Comparison of ENCODE assay signal across 8 mouse cellular contexts in the genomic region with DNA sequence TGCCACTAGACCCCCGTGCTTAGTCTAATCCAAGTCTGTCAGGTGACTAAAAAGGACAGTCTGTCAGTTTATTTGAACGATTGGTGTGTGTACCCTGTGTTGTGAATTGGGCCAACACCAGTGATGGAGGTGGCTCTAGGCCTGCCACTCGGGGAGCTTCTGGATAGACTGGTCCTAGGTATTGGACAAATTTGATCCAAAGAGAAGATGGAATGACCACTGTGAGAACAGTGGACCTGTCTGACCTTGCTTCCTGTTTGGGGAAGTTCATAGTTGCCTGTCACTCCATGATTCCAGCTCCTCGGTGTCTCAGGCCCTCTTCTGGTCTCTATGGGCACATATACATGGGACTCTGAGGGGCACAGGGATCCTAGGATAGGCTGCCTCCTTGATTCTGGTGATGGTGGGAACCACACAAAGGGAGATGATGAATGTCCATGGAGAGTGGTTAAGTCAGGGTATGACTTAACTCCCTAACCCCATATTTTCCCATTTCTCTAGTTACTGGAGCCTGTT. TPM values are rescaled to one million over a fixed set of nuclear protein-coding genes. Genes with fewer than 3 reads are reported as not detected.
DNase-seq lines count a peak whose midpoint lies in the region; ATAC-seq and TF ChIP-seq lines count a peak whose summit lies in the region.

No protein-coding gene starts in this region.

- WGBS in cerebellum, adult 2 months: 28% methylated on average over 4 of the region's 4 CpGs
- 47% methylated on average over 4 of the region's 4 CpGs for WGBS in forebrain, postnatal 0 days
- 7% methylated on average over 4 of the region's 4 CpGs for WGBS in liver, embryonic 15.5 days (ENCODE audit: insufficient replicate concordance)
- WGBS in thymus, adult 2 months: 17% methylated on average over 4 of the region's 4 CpGs

- no peak for TF ChIP-seq EP300 in CH12.LX (IDR thresholded peaks at IDR 0.05; ENCODE audit: low read length)

- in situ Hi-C loops in CH12.LX (cut with MboI; ENCODE audit: low pct_ligation_motif_present, low pct_unique_long_range_greater_than_20kb, low sequenced_read_pairs): no loop called here

- H3K4me1 ChIP-seq in cerebellum, adult 2 months (ENCODE audit: control insufficient read depth, insufficient read depth, low read length): peaks cover 5% of the 10 kb centered on the region; the same call in 1 of the 2 replicates
- peaks cover 12 to 36% of the 10 kb centered on the region in 2 experiments for H3K4me1 ChIP-seq in CH12.LX (ENCODE audit: control insufficient read depth in 1 of 2, insufficient read depth in 2 of 2)
- H3K4me1 ChIP-seq in forebrain, postnatal 0 days (ENCODE audit: insufficient read depth): peaks cover 15% of the 10 kb centered on the region
- peaks cover 33% of the 10 kb centered on the region for H3K4me1 ChIP-seq in liver, embryonic 15.5 days (replicated peaks)
- H3K4me1 ChIP-seq in thymus, adult 2 months (replicated peaks; ENCODE audit: control insufficient read depth, insufficient read depth, low read length): peaks cover 16% of the 10 kb centered on the region

- H3K9ac ChIP-seq in CH12.LX (ENCODE audit: insufficient read depth, low read depth): peak overlapping the region; percentile 99
- H3K9ac ChIP-seq in forebrain, postnatal 0 days: peak overlapping the region; percentile 99
- H3K9ac ChIP-seq in liver, embryonic 15.5 days: peak overlapping the region; percentile 91

- peaks cover 17% of the 10 kb centered on the region for H3K79me2 ChIP-seq in CH12.LX (replicated peaks; ENCODE audit: control insufficient read depth, extremely low read depth, insufficient read depth, poor library complexity, severe bottlenecking)

- no peak for ATAC-seq in forebrain, postnatal 0 days
- ATAC-seq in liver, embryonic 15.5 days (ENCODE audit: insufficient read depth): no peak

- dilution Hi-C loops in CH12.LX (cut with MboI; ENCODE audit: extremely low pct_ligation_motif_present, extremely low pct_unique_long_range_greater_than_20kb, low sequenced_read_pairs): no loop called here

- no peaks in the 10 kb centered on the region for H3K27me3 ChIP-seq in cerebellum, adult 2 months (ENCODE audit: control insufficient read depth, insufficient read depth, low read length)
- no peaks in the 10 kb centered on the region for H3K27me3 ChIP-seq in CH12.LX (replicated peaks)
- no peaks in the 10 kb centered on the region for H3K27me3 ChIP-seq in forebrain, postnatal 0 days (ENCODE audit: insufficient read depth, low read length)
- H3K27me3 ChIP-seq in liver, embryonic 15.5 days: no peaks in the 10 kb centered on the region
- H3K27me3 ChIP-seq in thymus, adult 2 months (ENCODE audit: control insufficient read depth, insufficient read depth, low read length): no peaks in the 10 kb centered on the region

- H3K4me2 ChIP-seq in CH12.LX (ENCODE audit: insufficient read depth, low read depth, poor library complexity, severe bottlenecking): peak overlapping the region; percentile 85
- H3K4me2 ChIP-seq in forebrain, postnatal 0 days (ENCODE audit: low read depth): peak overlapping the region; percentile 84
- peak overlapping the region; percentile 90 for H3K4me2 ChIP-seq in liver, embryonic 15.5 days

- no peak overlapping the region for H3K27ac ChIP-seq in cerebellum, adult 2 months (ENCODE audit: insufficient read depth, low read length)
- H3K27ac ChIP-seq in CH12.LX (ENCODE audit: insufficient read depth, low read depth): no peak overlapping the region; the same call in 1 of the 2 replicates
- H3K27ac ChIP-seq in forebrain, postnatal 0 days (ENCODE audit: low read depth, low read length): no peak overlapping the region
- peak overlapping the region; percentile 52 for H3K27ac ChIP-seq in liver, embryonic 15.5 days (replicated peaks)
- H3K27ac ChIP-seq in thymus, adult 2 months (ENCODE audit: control insufficient read depth, insufficient read depth, low read length): no peak overlapping the region

- peak overlapping the region; percentile 37 for H3K4me3 ChIP-seq in cerebellum, adult 2 months (replicated peaks; ENCODE audit: insufficient read depth, low read depth, low read length)
- peak overlapping the region; percentile 70 to 99 (median 72) for H3K4me3 ChIP-seq in CH12.LX (replicated peaks in 1 of 3; ENCODE audit: low read depth in 2 of 3, low read length in 2 of 3, poor library complexity in 1 of 3)
- peak overlapping the region; percentile 78 for H3K4me3 ChIP-seq in forebrain, postnatal 0 days (ENCODE audit: low read depth, low read length)
- H3K4me3 ChIP-seq in liver, embryonic 15.5 days (replicated peaks): peak overlapping the region; percentile 82
- no peak overlapping the region; the same call in 1 of the 2 replicates for H3K4me3 ChIP-seq in thymus, adult 2 months (ENCODE audit: control insufficient read depth, insufficient read depth, low read length)

- no peak for TF ChIP-seq CTCF in cerebellum, adult 2 months (IDR thresholded peaks at IDR 0.05; ENCODE audit: borderline replicate concordance, insufficient read depth, low read depth, low read length)
- TF ChIP-seq CTCF in CH12.LX (conservative IDR thresholded peaks at IDR 0.05 in 1 of 2, IDR thresholded peaks at IDR 0.05 in 1 of 2; ENCODE audit: low read depth in 2 of 2, low read length in 2 of 2): no peak
- TF ChIP-seq CTCF in forebrain, postnatal 0 days (IDR thresholded peaks at IDR 0.05; ENCODE audit: low read depth): no peak
- no peak for TF ChIP-seq CTCF in thymus, adult 2 months (IDR thresholded peaks at IDR 0.05; ENCODE audit: borderline replicate concordance, control insufficient read depth, extremely low read depth, insufficient read depth, low read length, poor library complexity)

- no peak for TF ChIP-seq RAD21 in CH12.LX (IDR thresholded peaks at IDR 0.05; ENCODE audit: low read depth, low read length)

- no peak for TF ChIP-seq POLR2A in cerebellum, adult 2 months (IDR thresholded peaks at IDR 0.05; ENCODE audit: borderline replicate concordance, insufficient read depth, low read length)
- TF ChIP-seq POLR2A in CH12.LX (IDR thresholded peaks at IDR 0.05; ENCODE audit: low read depth, low read length): no peak; the same call in 1 of the 2 replicates
- no peak for TF ChIP-seq POLR2A in thymus, adult 2 months (IDR thresholded peaks at IDR 0.05; ENCODE audit: control insufficient read depth, extremely low read depth, insufficient read depth, low read length, poor library complexity)

- DNase-seq in cerebellum, adult 2 months: no peak
- no peak for DNase-seq in cerebellum, adult 8-10 months
- no peak for DNase-seq in CH12.LX (ENCODE audit: extremely low read depth)
- no peak for DNase-seq in forebrain, postnatal 0 days
- no peak for DNase-seq in thymus, adult 2 months
- DNase-seq in embryo, embryonic 10 days (ENCODE audit: low spot score): no peak
- DNase-seq in spleen, adult 12 weeks (ENCODE audit: low spot score): no peak

- H3K9me3 ChIP-seq in CH12.LX (replicated peaks; ENCODE audit: low read length): no peaks in the 10 kb centered on the region
- no peaks in the 10 kb centered on the region for H3K9me3 ChIP-seq in forebrain, postnatal 0 days (ENCODE audit: low read length)
- no peaks in the 10 kb centered on the region for H3K9me3 ChIP-seq in liver, embryonic 15.5 days (replicated peaks)

- H3K36me3 ChIP-seq in CH12.LX (replicated peaks in 1 of 2; ENCODE audit: control insufficient read depth in 1 of 2, insufficient read depth in 1 of 2, low read length in 1 of 2): peaks cover 31 to 37% of the 10 kb centered on the region in 2 experiments
- peaks cover 27% of the 10 kb centered on the region for H3K36me3 ChIP-seq in forebrain, postnatal 0 days (ENCODE audit: insufficient read depth)
- peaks cover 33% of the 10 kb centered on the region for H3K36me3 ChIP-seq in liver, embryonic 15.5 days (replicated peaks)
- peaks cover 12% of the 10 kb centered on the region for H3K36me3 ChIP-seq in thymus, adult 2 months (ENCODE audit: control insufficient read depth, insufficient read depth, low read length)

RNA-seq across cellular contexts. Expression of a gene that starts 1.3 kb away (rescaled TPM):
- 510 and 514 TPM in 2 replicates for polyA plus RNA-seq in cerebellum, adult 2 months (2012; rRNA removed)
- total RNA-seq in CH12.LX (2012; rRNA removed) (1,915 and 2,040 TPM in 2 replicates), CH12.LX (2014; rRNA removed) (42.7 and 66.7 TPM in 2 replicates)
- 1,205 and 1,254 TPM in 2 replicates for polyA plus RNA-seq in CH12.LX (2012; ENCODE audit: insufficient read length, low read depth)
- 205 and 300 TPM in 2 replicates for total RNA-seq in forebrain, postnatal 0 days (2014; rRNA removed)
- 595 and 769 TPM in 2 replicates for polyA plus RNA-seq in forebrain, postnatal 0 days (2015; fragmentation: Nextera tagmentation; extraction: Ambion mirVana)
- polyA plus RNA-seq in liver, embryonic 15.5 days (2015; fragmentation: Nextera tagmentation; extraction: Ambion mirVana): 540 and 619 TPM in 2 replicates
- 1,733 and 1,891 TPM in 2 replicates for polyA plus RNA-seq in thymus, adult 2 months (2012; rRNA removed)

RNA-seq across cellular contexts. Expression of a gene that starts 13.2 kb away (rescaled TPM):
- polyA plus RNA-seq in cerebellum, adult 2 months (2012; rRNA removed): 121 and 125 TPM in 2 replicates
- total RNA-seq in CH12.LX (2012; rRNA removed) (67.3 and 76.2 TPM in 2 replicates), CH12.LX (2014; rRNA removed) (33.8 and 35.5 TPM in 2 replicates)
- polyA plus RNA-seq in CH12.LX (2012; ENCODE audit: insufficient read length, low read depth): 111 and 118 TPM in 2 replicates
- 88.4 and 111 TPM in 2 replicates for total RNA-seq in forebrain, postnatal 0 days (2014; rRNA removed)
- polyA plus RNA-seq in forebrain, postnatal 0 days (2015; fragmentation: Nextera tagmentation; extraction: Ambion mirVana): 65.2 and 83.3 TPM in 2 replicates
- 29.9 and 35.3 TPM in 2 replicates for polyA plus RNA-seq in liver, embryonic 15.5 days (2015; fragmentation: Nextera tagmentation; extraction: Ambion mirVana)
- polyA plus RNA-seq in thymus, adult 2 months (2012; rRNA removed): 241 and 245 TPM in 2 replicates

RNA-seq across cellular contexts. Expression of a gene that starts 20.7 kb away (rescaled TPM):
- 4.2 and 4.3 TPM in 2 replicates for polyA plus RNA-seq in cerebellum, adult 2 months (2012; rRNA removed)
- 3.3 and 4.7 TPM in 2 replicates for total RNA-seq in CH12.LX (2012; rRNA removed)
- 0.39 and 0.43 TPM in 2 replicates for total RNA-seq in CH12.LX (2014; rRNA removed)
- polyA plus RNA-seq in CH12.LX (2012; ENCODE audit: insufficient read length, low read depth): 5.2 and 5.5 TPM in 2 replicates
- total RNA-seq in forebrain, postnatal 0 days (2014; rRNA removed): 20.3 and 25.7 TPM in 2 replicates
- 9.0 and 11.4 TPM in 2 replicates for polyA plus RNA-seq in forebrain, postnatal 0 days (2015; fragmentation: Nextera tagmentation; extraction: Ambion mirVana)
- polyA plus RNA-seq in liver, embryonic 15.5 days (2015; fragmentation: Nextera tagmentation; extraction: Ambion mirVana): 4.5 and 5.1 TPM in 2 replicates
- polyA plus RNA-seq in thymus, adult 2 months (2012; rRNA removed): 187 and 211 TPM in 2 replicates

RNA-seq across cellular contexts. Expression of a gene that starts 28.3 kb away (rescaled TPM):
- 3.7 and 3.9 TPM in 2 replicates for polyA plus RNA-seq in cerebellum, adult 2 months (2012; rRNA removed)
- 2.8 and 3.5 TPM in 2 replicates for total RNA-seq in CH12.LX (2012; rRNA removed)
- total RNA-seq in CH12.LX (2014; rRNA removed): 1.1 and 1.9 TPM in 2 replicates
- polyA plus RNA-seq in CH12.LX (2012; ENCODE audit: insufficient read length, low read depth): 8.9 and 9.9 TPM in 2 replicates
- total RNA-seq in forebrain, postnatal 0 days (2014; rRNA removed): 2.8 and 4.0 TPM in 2 replicates
- 2.3 and 3.8 TPM in 2 replicates for polyA plus RNA-seq in forebrain, postnatal 0 days (2015; fragmentation: Nextera tagmentation; extraction: Ambion mirVana)
- 8.3 and 8.8 TPM in 2 replicates for polyA plus RNA-seq in liver, embryonic 15.5 days (2015; fragmentation: Nextera tagmentation; extraction: Ambion mirVana)
- 152 and 159 TPM in 2 replicates for polyA plus RNA-seq in thymus, adult 2 months (2012; rRNA removed)

RNA-seq across cellular contexts. Expression of a gene that starts 39.9 kb away (rescaled TPM):
- 75.7 and 78.6 TPM in 2 replicates for polyA plus RNA-seq in cerebellum, adult 2 months (2012; rRNA removed)
- total RNA-seq in CH12.LX (2012; rRNA removed) (126 and 134 TPM in 2 replicates), CH12.LX (2014; rRNA removed) (79.4 and 86.3 TPM in 2 replicates)
- 108 and 145 TPM in 2 replicates for polyA plus RNA-seq in CH12.LX (2012; ENCODE audit: insufficient read length, low read depth)
- 60.6 and 64.0 TPM in 2 replicates for total RNA-seq in forebrain, postnatal 0 days (2014; rRNA removed)
- 116 and 140 TPM in 2 replicates for polyA plus RNA-seq in forebrain, postnatal 0 days (2015; fragmentation: Nextera tagmentation; extraction: Ambion mirVana)
- 78.3 and 85.2 TPM in 2 replicates for polyA plus RNA-seq in liver, embryonic 15.5 days (2015; fragmentation: Nextera tagmentation; extraction: Ambion mirVana)
- 100 and 102 TPM in 2 replicates for polyA plus RNA-seq in thymus, adult 2 months (2012; rRNA removed)

Comparison
In these comparisons a context has a peak if more than half of its experiments do, and no peak if none do; other contexts are left out.
1. RNA of a gene that starts 20.7 kb away (polyA plus RNA-seq): 187 to 211 TPM in thymus, adult 2 months; 9.0 to 11.4 TPM in forebrain, postnatal 0 days, 5.2 to 5.5 TPM in CH12.LX, 4.5 to 5.1 TPM in liver, embryonic 15.5 days and 4.2 to 4.3 TPM in cerebellum, adult 2 months; every median in the first group is over 10 times any median in the second.
2. Peak in every context shown above with its lines, with median percentiles within 50 percentile points of each other: H3K4me2 ChIP-seq and H3K9ac ChIP-seq.